Mouse (Mus musculus) forelimb bud, embryonic 11.5 days (tissue): Measurements from ENCODE around the gene Slc16a1.

Experiments
- DNase-seq: peaks from one replicate; pipeline ENCODE4 v3.0.0-alpha.2; 2012; ENCODE audit warnings: low read depth, low spot score

The Slc16a1 gene

GRCm38 (mm10) chr3:104638403-104638779 lies at the start of gene Slc16a1:
TSS of gene Slc16a1 (plus strand) at chr3:104638668.
- DNase-seq = peak; percentile 90

- no peak for DNase-seq
Observed at GRCm38 (mm10) chr3:104596451-104597134, 41.9 kb upstream of the Slc16a1 start.

GRCm38 (mm10) chr3:104597135-104597764 lies 41.2 kb upstream of the Slc16a1 start:
- no peak for DNase-seq

- DNase-seq = no peak
Observed at GRCm38 (mm10) chr3:104599296-104600150, 38.9 kb upstream of the Slc16a1 start.

- DNase-seq = no peak
Observed at GRCm38 (mm10) chr3:104600691-104601090, 37.8 kb upstream of the Slc16a1 start.

- DNase-seq = no peak
Observed at GRCm38 (mm10) chr3:104601680-104602079, 36.8 kb upstream of the Slc16a1 start.

GRCm38 (mm10) chr3:104609690-104610380 lies 28.6 kb upstream of the Slc16a1 start:
- no peak for DNase-seq

- DNase-seq = no peak
Observed at GRCm38 (mm10) chr3:104610453-104611230, 27.8 kb upstream of the Slc16a1 start.

GRCm38 (mm10) chr3:104611951-104612350 lies 26.5 kb upstream of the Slc16a1 start:
- DNase-seq = no peak

GRCm38 (mm10) chr3:104613102-104613501 lies 25.4 kb upstream of the Slc16a1 start:
- no peak for DNase-seq

- no peak for DNase-seq
Observed at GRCm38 (mm10) chr3:104614081-104614480, 24.4 kb upstream of the Slc16a1 start.

- DNase-seq = no peak
Observed at GRCm38 (mm10) chr3:104615216-104615615, 23.3 kb upstream of the Slc16a1 start.

GRCm38 (mm10) chr3:104616155-104616554 lies 22.3 kb upstream of the Slc16a1 start:
- no peak for DNase-seq

GRCm38 (mm10) chr3:104621841-104622240 lies 16.6 kb upstream of the Slc16a1 start:
- no peak for DNase-seq

GRCm38 (mm10) chr3:104629810-104630209 lies 8.7 kb upstream of the Slc16a1 start:
- DNase-seq = no peak

GRCm38 (mm10) chr3:104630941-104631340 lies 7.5 kb upstream of the Slc16a1 start:
- no peak for DNase-seq

- DNase-seq = no peak
Observed at GRCm38 (mm10) chr3:104632560-104633162, 5.8 kb upstream of the Slc16a1 start.

GRCm38 (mm10) chr3:104636491-104636890 lies 2.0 kb upstream of the Slc16a1 start:
- DNase-seq = no peak

- DNase-seq = no peak
Observed at GRCm38 (mm10) chr3:104637427-104638402, 753 bp upstream of the Slc16a1 start.
